Mouse (Mus musculus) stomach, postnatal 0 days (tissue): Measurements from ENCODE around the gene Cln3.

Source experiments
- CTCF ChIP-seq: IDR thresholded peaks from 2 replicates; pipeline ENCODE4 v1.5.1; 2016; ENCODE audit warnings: antibody characterized with exemption, low read depth, mild to moderate bottlenecking, moderate library complexity
- EP300 ChIP-seq: optimal IDR thresholded peaks from 2 replicates; pipeline ENCODE3; 2016; ENCODE audit warnings: antibody characterized with exemption

- TF ChIP-seq CTCF (no peak), EP300 (no peak)
Observed at GRCm38 (mm10) chr7:126616707-126617106, 31.1 kb upstream of the Cln3 start.
